Mouse (Mus musculus) bone marrow, adult 2 months (tissue): ENCODE measurements at regions not wholly inside any gene's neighbourhood (a gene's known extent, or its start where the extent isn't known, plus 50 kb on each side); places are given as distances from the start of the nearest gene placed in this dataset.

Experiments used
- H3K27ac ChIP-seq: fragments of 200-500 bp; 2 replicates; pipeline ENCODE4 v1.5.1; 2012; ENCODE audit warnings: low read depth, mild to moderate bottlenecking, control low read depth, inconsistent platforms, low read length; ENCODE audit not compliant: control insufficient read depth, poor library complexity, insufficient read depth
- H3K4me1 ChIP-seq: fragments of 200-500 bp; 2 replicates; pipeline ENCODE4 v1.6.1; 2011; ENCODE audit warnings: low read length; ENCODE audit not compliant: control insufficient read depth, insufficient read depth
- H3K4me3 ChIP-seq: fragments of 200-500 bp; replicated peaks from 2 replicates; pipeline ENCODE3; 2011; ENCODE audit warnings: mild to moderate bottlenecking, low read depth, low read length, control low read depth; ENCODE audit not compliant: control insufficient read depth
- CTCF ChIP-seq: fragments of 200-500 bp; IDR thresholded peaks from 2 replicates; pipeline ENCODE4 v1.5.1; 2011; ENCODE audit warnings: low read length, control low read depth; ENCODE audit not compliant: control insufficient read depth, insufficient read depth
- POLR2A ChIP-seq: fragments of 200-500 bp; IDR thresholded peaks from 2 replicates; pipeline ENCODE4 v1.6.1; 2011; ENCODE audit warnings: low read depth, mild to moderate bottlenecking, control low read depth, low read length, borderline replicate concordance; ENCODE audit not compliant: control insufficient read depth
- WGBS: fragments of 180-500 bp; shearing (Covaris S2); methylation state at CpG from one replicate; pipeline ENCODE4 v1.1.7; 2018; 5-methylcytosine and 5-hydroxymethylcytosine counted together

DNA sequence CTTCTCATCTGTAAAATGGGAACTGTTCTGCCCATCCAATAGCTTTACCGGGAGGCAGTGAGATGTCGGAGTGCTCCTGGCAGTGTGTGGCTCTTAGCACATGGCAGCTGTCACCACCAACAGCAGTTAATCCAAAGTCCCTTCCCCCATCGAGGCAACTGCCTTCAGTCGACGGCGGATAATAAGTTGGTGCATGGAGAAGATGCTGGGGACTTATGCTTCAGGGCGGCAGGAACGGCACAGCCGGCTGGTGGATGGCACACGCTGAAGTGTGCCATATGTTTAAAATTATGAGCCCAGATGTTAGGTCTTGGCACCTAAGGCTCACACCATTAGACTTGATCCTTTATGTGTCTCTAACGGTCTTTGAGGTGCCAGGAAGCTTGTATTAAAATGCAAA is 183.5 kb downstream of the Wdr11 start:
- 82% methylated on average over 11 of the region's 11 CpGs for WGBS
- H3K4me3 ChIP-seq, result no peak overlapping the region
- no peak for TF ChIP-seq CTCF
- TF ChIP-seq POLR2A, result no peak
- no peaks in the 10 kb centered on the region; the same call in 1 of the 2 replicates for H3K4me1 ChIP-seq
- H3K27ac ChIP-seq, result no peak overlapping the region

- Histone ChIP-seq H3K4me3 (no peak overlapping the region), H3K4me1 (no peaks in the 10 kb centered on the region), H3K27ac (no peak overlapping the region)
- TF ChIP-seq CTCF (no peak), POLR2A (no peak)
- WGBS, result 60% methylated on average over 13 of the region's 13 CpGs
Measured at GRCm38 (mm10) chr7:129778842-129779421, 187.3 kb downstream of the Wdr11 start.

- Histone ChIP-seq H3K27ac (no peak overlapping the region), H3K4me1 (no peaks in the 10 kb centered on the region), H3K4me3 (no peak overlapping the region)
- WGBS, result 73% methylated on average over 6 of the region's 6 CpGs
- TF ChIP-seq POLR2A, result no peak
- TF ChIP-seq CTCF, result no peak
Measured at GRCm38 (mm10) chr7:129779939-129780338, 188.3 kb downstream of the Wdr11 start.

GRCm38 (mm10) chr7:129781756-129782155 is 190.1 kb downstream of the Wdr11 start:
- TF ChIP-seq POLR2A (no peak), CTCF (no peak)
- no peaks in the 10 kb centered on the region for H3K4me1 ChIP-seq
- H3K27ac ChIP-seq, result no peak overlapping the region
- H3K4me3 ChIP-seq, result no peak overlapping the region
- WGBS, result 65% methylated on average over 3 of the region's 3 CpGs

DNA sequence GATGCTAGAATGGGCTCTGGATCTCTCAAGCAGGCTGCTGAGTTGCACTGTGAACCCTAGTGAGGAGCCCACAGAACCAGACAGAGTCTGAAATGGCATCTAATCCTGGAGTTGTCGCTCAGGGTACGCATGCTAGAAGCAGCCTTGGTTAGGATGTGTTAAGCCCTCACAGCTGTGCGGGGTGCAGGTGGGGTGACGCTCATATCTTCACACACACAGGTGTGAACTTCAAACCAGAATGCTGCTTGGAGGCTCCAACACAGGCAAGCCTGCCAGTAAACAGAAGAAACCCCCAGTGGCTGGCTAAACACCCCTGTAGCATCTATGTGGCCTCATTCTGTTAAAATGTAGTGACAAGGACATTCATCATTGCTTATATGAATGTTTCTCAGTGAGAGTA is 193.3 kb downstream of the Wdr11 start:
- H3K4me3 ChIP-seq, result no peak overlapping the region
- WGBS, result 82% methylated on average over 4 of the region's 4 CpGs
- H3K27ac ChIP-seq, result no peak overlapping the region
- H3K4me1 ChIP-seq, result no peaks in the 10 kb centered on the region
- TF ChIP-seq POLR2A, result no peak
- TF ChIP-seq CTCF, result no peak

DNA sequence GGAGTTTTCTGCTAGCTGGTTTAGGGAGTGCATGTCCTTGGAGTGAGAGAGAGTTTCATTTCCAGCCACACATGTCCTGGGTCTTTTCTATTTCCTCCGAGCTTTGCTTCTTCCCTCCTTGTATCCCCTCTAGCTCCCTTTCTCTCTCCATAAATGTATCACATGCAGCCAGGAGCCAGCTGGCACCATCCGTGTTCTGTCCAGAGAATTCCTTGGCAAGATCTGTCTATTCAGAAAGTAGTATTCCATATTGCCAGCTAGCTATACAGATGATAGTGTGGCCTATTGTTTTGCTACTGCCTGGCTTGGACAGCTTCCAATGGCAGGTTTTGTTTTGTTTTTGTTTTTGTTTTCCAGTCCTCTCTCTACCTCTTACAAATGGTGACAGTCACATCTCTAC is 195.3 kb downstream of the Wdr11 start:
- TF ChIP-seq POLR2A (no peak), CTCF (no peak)
- WGBS, result 79% methylated on average over 2 of the region's 2 CpGs
- H3K27ac ChIP-seq, result no peak overlapping the region
- no peak overlapping the region for H3K4me3 ChIP-seq
- H3K4me1 ChIP-seq, result no peaks in the 10 kb centered on the region

DNA sequence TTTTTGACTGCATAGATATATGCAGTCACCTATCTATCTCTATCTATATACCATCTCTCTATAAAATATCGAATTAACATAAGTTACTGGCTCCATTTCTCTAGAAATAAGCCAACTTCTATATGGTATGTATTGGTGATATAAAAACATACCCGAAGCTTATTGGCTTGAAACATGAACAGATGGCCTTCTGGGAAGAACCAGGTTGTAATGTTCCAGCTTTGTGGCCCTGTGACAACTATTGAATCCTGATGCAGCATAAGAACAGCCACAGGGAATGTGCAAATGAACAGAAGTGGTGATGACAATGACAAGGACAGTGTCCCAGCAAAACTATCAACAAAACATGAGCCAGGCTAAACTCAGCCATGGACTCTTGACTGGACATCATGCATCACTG is 196.1 kb downstream of the Wdr11 start:
- no peak overlapping the region for H3K4me3 ChIP-seq
- H3K4me1 ChIP-seq, result no peaks in the 10 kb centered on the region
- WGBS, result 75% methylated on average over 2 of the region's 2 CpGs
- TF ChIP-seq POLR2A (no peak), CTCF (no peak)
- no peak overlapping the region for H3K27ac ChIP-seq

- Histone ChIP-seq H3K27ac (no peak overlapping the region), H3K4me1 (no peaks in the 10 kb centered on the region), H3K4me3 (no peak overlapping the region)
- no peak for TF ChIP-seq POLR2A
- 79% methylated on average over 6 of the region's 6 CpGs for WGBS
Measured at GRCm38 (mm10) chr7:129789461-129789860, 197.8 kb downstream of the Wdr11 start.
